Mouse (Mus musculus): ENCODE results near the gene H2-M1.

Gene H2-M1

DNA sequence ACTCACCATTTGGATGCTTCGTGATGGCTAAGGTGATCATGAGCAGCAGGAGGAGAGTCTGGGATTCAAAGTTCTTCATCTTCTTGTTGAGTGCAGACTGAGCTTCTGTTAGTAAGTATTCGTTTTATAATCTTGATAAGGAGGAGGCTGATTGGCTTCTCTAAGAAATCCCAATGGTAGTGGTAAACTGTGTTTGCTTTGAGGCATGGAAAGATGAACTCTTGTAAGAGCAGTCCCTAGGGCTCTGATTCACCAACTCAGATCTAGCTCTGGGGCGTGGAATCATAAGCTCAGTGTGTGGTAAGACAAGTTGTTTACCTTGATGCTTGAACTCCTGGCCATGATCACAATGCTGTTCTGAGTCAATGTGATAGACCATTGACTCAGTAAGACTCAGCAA, at the start of gene H2-M1:
Gene H2-M1, minus strand, starts transcription at position 101 of the 400 bp plus-strand sequence.
- no peak for DNase-seq (ENCODE audit: low read depth in 2 of 2, low spot score in 2 of 2)

DNA sequence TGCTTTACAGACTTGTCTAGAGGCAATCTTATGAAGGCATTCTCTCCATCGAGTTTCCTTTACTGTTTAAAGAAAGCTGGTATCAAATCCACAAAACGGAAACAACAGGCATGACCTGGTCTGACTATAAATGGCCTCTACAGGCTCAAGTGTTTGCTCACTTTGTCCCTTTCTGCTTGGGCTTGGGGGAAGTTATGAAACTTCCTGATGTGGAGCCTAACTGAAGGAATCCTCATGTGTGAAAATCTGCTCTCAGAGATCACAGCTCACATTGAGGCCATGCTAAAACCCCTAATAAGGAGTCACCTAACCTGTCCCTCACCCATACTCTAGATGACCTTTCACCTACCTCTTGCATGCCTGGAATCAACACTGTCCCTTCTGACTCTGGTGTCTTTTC, 25.7 kb upstream of the H2-M1 start:
- DNase-seq (ENCODE audit: low read depth in 2 of 2, low spot score in 2 of 2) = no peak

DNA sequence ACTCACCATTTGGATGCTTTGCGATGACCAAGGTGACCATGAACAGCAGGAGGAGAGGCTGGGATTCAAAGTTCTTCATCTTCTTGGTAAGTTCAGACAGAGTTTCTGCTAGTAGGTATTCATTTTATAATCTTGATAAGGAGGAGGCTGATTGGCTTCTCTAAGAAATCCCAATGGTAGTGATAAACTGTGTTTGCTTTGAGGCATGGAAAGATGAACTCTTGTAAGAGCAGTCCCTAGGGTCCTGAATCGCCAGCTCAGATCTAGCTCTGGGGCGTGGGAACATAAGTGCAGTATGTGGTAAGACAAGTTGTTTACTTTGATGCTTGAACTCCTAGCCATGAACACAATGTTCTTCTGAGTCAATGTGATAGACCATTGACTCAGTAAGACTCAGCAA, 29.5 kb downstream of the H2-M1 start, which contains the start of gene H2-M9:
Gene H2-M9, minus strand, starts transcription at position 101 of the 400 bp plus-strand sequence.
- DNase-seq (ENCODE audit: low read depth in 2 of 2, low spot score in 2 of 2) = no peak

All from CD8-positive naive resting alpha-beta T cell, adult 2 months (primary cell).